Mouse (Mus musculus): ENCODE measurements around the gene Rabl3.

- TF ChIP-seq CTCF (IDR thresholded peaks at IDR 0.05; ENCODE audit: insufficient read depth, low read length) (no peak), POLR2A (IDR thresholded peaks at IDR 0.05; ENCODE audit: borderline replicate concordance, extremely low read depth, low read depth, low read length) (no peak)
Observed at GRCm38 (mm10) chr16:37575325-37575724, 35.6 kb downstream of the Rabl3 start.
